Mouse (Mus musculus) left cerebral cortex, postnatal 14 days (tissue): ENCODE measurements at regions not wholly inside any gene's neighbourhood (a gene's known extent, or its start where the extent isn't known, plus 50 kb on each side); places are given as distances from the start of the nearest gene placed in this dataset.

Source experiments
- DNase-seq, 2 experiments: peaks; one replicate each; pipeline ENCODE4 v3.0.0; 2021 to 2022; ENCODE audit warnings: low spot score in 2 of 2, mixed read lengths in 1 of 2
- intact Hi-C: fragments of 180-260 bp; cut with DNase I; formaldehyde crosslinking; loops from one replicate; pipeline ENCODE4 v1.15.1; 2025

DNA sequence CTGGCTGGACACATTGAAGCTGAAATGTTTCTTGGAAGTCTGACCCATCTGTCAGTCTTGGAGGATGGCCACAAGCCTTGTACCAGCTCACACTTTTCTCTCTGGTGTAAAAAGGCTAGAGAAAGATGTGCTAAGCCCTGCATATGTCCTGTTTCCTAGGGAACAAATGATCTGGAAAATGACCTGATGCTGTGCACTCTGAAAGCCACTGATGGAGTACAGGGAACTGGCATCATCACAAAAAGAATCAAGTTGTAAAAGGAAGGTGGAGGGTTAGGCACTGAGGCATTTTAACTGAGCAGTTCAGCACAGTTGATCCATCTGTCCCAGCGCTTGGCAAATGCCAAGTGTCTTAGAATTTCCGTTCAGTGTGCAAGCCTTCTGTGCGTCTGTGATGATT, 144.8 kb upstream of the Shh start:
- peak in 1 of 2 experiments; percentile 4 for DNase-seq
- intact Hi-C loops = no loop called here

DNA sequence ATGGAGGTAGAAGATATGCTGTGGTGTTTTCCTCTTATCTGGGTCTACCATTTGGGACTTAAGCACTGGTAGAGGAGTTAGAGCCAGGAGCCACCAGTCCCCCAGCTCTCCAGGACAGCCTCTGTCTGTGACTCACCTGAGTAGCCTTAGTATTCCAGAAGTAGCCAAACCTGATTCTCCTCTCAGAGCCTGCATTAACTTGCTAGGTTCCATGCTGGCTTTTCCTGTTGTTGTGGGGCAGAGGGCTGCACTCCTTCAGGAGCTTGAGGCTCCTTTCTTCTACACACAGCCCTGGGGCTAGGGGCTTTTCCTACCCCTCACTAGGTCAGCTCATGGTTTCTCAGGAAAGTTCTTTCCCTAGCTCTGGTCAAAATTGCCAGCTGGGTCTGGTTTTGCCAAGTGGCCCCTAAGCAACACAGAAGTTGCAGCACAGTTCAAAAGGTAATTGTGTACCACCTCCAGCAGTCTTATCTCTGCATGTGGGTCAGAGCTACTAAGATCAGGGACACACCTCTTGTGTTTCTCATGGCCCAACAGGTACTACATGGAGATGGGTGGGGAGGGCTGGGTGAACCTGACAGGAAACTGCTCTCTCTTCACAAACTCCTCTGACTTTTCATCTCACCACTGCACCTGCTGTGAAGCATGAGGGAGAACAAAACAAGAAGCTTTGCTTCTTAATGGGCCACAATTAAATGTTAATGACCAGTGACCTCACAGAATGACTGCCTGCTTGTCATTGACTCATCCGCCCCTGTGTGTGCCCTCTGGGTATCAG, 129.7 kb upstream of the Shh start:
- intact Hi-C loops = no loop called here
- no peak for DNase-seq

DNA sequence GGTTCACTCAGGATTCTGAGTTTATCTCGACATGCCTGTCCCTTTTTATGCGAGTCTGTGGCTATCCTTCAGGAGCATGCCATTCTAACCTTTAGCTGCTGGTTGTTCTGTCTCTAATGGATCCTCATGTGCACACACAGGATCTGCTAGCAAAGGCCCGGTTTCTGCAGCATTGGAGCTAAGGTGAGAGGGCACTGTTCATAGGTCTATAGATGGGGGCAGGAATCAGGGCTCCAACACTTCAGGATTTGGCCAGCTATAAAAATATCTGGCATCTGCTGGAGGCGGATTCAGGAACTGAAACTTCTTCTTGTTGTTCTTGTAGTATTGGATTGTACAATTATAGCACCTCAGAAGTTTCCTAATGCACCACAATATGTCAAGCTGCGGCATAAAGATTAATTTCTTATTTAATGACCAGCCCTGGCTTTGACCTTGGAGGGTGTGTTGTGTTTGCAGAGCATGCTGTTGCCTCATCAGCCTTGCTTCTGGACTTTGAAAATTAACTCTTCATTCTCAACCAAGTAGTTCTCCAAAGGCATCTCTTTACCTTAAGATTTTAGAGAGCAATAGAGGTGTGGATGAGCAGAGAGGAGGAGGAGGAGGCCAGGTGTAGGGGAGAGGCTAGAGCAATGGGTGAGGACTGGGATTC, 104.4 kb upstream of the Shh start:
- DNase-seq = no peak
- intact Hi-C loops = no loop called here

DNA sequence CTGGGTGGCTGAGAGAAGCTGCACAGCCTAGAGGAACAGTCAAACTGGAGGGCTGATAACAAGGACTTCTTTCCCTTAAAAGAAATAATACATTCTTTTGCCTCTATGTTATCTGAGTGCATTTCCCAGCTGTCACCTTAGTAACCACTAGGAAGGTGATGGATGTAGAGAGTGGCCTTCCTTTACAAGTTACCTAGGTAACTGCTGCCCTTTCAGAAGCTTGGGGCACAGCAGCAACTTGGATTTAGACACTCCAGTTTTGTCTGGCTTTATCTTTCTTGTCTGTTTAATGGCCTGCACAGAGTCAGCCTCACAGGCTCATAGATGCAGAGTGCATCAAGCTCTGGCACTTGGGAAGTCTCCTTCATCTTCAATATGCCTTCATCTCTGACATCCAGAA, 101.4 kb upstream of the Shh start:
- intact Hi-C loops = no loop called here
- no peak for DNase-seq

DNA sequence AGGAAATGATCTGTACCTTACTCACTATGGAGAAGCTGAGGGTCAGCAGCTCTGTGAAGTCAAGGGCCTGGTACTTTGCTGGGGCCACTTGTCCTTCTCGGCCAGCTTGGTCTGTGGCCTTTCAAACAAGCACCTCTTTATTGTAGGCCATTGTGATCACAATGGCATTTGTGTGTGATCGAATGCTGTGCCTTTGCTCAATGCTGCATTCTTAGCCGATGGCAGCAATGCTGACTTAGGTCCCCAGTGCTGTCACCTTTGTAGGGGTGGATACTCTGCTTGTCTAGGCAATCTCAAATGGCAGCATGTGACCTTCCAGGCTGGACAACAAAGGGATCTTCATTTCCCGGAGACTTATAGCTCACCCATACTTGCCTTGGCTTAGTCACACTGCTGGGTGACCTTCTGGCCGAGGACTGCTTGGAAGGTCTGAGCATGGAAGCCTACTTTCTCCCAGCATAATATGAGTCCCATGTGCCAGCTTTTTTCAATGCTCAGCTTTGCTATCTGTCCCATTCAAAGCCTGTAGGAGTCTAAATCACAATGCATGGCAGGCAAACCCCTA, 100.4 kb upstream of the Shh start:
- intact Hi-C loops = no loop called here
- no peak for DNase-seq

DNA sequence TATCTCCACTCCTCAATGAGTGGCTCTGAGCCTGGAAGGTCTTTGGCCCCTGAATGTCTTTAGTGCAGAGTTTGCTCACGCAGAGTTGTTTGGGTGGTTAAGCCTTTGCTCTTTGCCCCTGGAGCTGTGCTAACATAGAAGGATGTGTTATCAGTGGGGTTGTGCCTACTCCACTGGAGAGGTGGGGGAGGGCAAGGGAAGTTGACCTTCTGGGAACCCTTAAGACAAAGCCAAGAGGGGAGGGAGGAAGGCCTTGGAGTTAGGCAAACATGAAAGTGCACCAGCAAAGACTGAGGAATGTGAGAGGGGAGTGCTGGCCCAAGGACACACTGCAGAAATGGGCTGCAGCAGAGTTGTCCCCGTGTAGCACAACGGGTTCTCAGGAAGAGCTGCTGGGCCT, 96.3 kb upstream of the Shh start:
- no peak for DNase-seq
- intact Hi-C loops = no loop called here

DNA sequence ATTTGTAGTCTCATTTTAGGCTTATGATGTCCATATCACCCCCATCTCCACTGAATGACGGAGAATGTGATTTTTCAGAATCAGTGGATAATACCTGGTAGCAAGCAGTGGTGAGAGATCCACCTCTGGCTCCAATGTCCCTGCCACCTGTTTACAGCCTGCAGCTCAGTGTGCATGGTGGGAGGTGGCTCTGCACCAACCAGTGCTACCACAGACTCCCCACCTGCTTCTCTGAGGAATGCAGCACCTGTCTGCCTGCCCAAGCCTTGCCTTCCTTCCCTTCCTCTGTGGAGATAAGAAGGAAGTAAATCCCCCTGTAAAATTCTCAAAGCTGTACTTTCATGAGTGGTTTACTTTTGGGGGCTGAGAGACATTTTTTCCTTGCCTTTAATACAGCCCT, 95.9 kb upstream of the Shh start:
- DNase-seq = no peak
- intact Hi-C loops = no loop called here

DNA sequence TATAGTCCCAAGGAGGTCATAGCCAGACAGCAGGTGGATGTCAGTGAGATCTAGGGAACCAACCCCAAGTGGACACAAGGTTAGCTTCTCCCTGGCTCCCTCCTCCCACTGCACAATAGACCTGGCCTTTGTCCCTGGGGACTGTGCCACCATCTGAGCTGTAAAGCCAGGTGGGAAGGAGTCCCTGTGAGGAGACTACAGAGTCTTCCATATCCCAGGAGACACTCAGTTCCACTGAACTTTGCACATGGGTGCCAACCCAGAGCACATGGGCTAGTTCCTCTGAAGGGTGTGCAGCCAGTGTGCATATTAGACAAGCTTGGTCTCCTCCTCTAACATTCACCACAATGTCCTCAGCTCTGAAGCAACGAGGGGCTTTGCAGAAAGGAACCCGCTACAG, 86.5 kb upstream of the Shh start:
- no peak for DNase-seq
- intact Hi-C loops = no loop called here

DNA sequence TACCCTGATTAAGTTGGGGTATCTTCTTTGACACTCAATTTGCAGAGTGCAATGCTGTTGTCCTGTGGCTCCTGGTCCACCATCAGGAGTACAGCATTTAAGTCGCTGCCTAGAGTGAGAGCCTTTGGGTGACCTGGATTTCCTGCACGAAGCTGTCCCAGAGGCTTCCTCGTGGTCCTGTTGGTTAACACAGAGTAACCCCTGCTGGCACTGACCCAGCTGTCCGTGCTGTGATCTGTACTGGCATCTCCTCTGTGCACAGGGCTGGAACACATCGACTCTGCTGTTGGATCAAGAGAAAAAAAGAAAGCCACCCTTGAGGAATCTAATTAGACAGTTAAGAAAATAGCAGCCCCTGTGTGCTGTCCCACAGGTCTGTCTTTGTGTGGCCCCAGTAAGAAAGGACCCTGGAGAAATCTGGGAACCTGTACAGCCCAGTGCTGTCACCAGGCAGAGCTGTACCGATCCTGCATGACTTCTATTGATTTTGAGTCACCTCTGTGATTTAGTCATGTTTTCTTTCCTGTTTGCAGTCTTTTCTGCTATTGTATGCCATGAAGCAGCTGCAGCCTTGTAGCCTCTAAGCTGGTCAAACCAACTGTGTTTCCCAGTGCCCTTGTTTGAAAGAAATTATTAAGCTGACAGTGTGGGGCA, 63.3 kb upstream of the Shh start:
- intact Hi-C loops = no loop called here

DNA sequence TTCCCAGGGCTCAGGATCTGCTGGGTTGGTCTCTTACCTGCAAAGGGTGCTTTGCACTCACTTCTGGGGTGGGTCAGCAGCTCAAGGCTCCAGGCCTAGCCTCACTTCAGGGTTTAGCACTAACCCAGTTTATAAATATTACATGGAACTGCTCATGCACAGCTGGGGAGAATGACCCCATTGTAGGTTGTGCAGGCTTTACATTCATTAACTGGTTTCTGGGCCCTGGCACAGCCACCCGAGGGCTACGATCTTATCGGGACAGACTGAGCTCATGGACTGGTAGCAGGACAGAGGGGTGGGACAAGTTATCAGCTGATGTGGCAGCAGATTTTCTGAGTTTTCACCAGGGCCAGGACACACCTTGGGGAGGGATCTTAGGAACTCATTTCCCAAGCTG, 59.4 kb upstream of the Shh start:
- intact Hi-C loops = no loop called here
- DNase-seq = no peak

More for the DNA sequence above, 63.3 kb upstream of the Shh start:
- peak in 1 of 2 experiments; percentile 23 for DNase-seq

DNA sequence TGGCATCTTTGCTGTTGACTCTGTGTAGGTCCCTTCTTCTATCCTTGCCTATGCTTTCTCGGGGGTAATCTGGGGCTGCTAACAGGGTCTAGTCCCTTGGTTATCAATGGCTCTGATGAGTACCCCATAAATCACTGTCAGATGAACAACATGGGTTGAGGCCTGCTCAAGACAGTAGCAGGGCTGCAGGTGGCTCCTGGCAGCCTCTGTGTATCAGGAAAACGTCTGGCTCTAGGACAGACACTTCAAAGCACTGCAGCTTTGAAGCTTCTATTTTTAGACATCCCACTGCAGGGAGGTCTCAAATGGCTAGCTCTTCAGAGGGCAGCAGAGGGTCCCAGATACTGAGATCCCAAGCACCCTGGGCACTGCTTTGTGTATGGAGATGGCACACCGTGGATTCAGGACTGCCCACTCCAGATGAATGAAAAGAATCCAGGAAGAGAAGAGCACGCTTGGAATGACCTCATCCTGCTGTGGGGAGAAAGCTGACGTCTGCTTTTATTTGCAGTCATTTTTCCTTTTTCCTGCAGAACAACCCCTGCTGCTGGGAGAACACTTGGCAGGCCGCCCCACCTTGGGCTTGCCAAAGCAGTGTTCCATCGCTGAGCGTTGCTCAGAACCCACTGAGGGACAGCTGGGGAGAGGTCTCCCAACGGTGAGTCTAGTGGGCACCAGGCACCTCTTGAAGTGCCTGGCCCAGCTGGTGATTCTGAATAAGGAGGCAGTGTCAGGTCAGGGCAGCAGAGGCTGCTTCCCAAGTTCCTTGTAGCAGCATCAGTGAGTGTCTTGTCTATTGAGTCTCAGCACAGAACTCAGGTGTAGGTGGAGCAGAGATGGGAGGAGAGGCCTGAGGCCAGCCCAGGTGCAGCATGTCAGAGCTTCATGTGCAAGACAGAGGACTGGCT, 54.0 kb upstream of the Shh start:
- intact Hi-C loops = no loop called here
- DNase-seq = peak; percentile 74 to 76

DNA sequence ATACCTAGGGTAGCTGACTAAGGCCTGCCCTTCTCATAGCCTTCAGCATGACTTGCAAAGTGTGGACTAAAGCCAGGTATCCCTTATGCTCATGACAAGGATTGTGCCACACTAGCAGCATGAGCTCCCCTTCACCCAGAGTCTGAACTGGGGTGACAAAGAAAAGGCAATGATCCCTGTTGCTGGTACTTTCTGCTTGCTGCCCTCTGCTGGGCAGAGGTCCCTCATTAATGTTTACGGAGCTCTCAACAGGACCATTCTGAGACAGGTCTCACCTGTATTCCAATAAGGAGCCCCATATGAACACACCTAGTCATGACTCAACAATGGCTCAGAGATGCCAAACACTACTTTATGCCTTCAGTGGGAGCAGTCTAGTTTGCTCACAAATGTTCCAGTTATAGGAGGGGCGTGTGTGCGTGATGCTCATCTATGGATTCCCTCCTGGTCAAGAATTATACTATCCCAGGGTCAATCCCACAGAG, 52.0 kb upstream of the Shh start:
- DNase-seq = no peak
- intact Hi-C loops = no loop called here
